Mouse (Mus musculus): ENCODE data around the gene Ap5m1. TPM values are rescaled to one million over a fixed set of nuclear protein-coding genes. Genes with fewer than 3 reads are reported as not detected.
"Not testable (repeated sequence)": the region's sequence is repeated elsewhere in the genome, so short reads cannot be mapped to it uniquely, and the experiment has no call there.

The Ap5m1 gene
- polyA plus RNA-seq, 1 experiment from 2014 or later: 26.4 TPM

- WGBS: 46% methylated on average over 1 of the region's 1 CpGs
- H3K4me3 ChIP-seq (replicated peaks; ENCODE audit: low read length); ATAC-seq (ENCODE audit: insufficient read depth, low FRiP score); H3K9ac ChIP-seq (ENCODE audit: low read length); H3K27ac ChIP-seq (ENCODE audit: low read length); H3K27me3 ChIP-seq (ENCODE audit: control insufficient read depth, insufficient read depth, low read length); H3K9me3 ChIP-seq (replicated peaks; ENCODE audit: control insufficient read depth, low read length); H3K4me2 ChIP-seq (ENCODE audit: low read depth, low read length); H3K36me3 ChIP-seq (ENCODE audit: control insufficient read depth, insufficient read depth, low read length); H3K4me1 ChIP-seq (ENCODE audit: control insufficient read depth, insufficient read depth, low read length): not testable (repeated sequence)
Measured at GRCm38 (mm10) chr14:49091755-49092154, 25.9 kb downstream of the Ap5m1 start.

GRCm38 (mm10) chr14:49118381-49118780, 52.5 kb downstream of the Ap5m1 start:
- Histone ChIP-seq H3K9ac (ENCODE audit: low read length) (no peak overlapping the region), H3K4me2 (ENCODE audit: low read depth, low read length) (no peak overlapping the region), H3K9me3 (replicated peaks; ENCODE audit: control insufficient read depth, low read length) (no peaks in the 10 kb centered on the region), H3K27ac (ENCODE audit: low read length) (no peak overlapping the region), H3K4me1 (ENCODE audit: control insufficient read depth, insufficient read depth, low read length) (no peaks in the 10 kb centered on the region), H3K36me3 (ENCODE audit: control insufficient read depth, insufficient read depth, low read length) (no peaks in the 10 kb centered on the region), H3K27me3 (ENCODE audit: control insufficient read depth, insufficient read depth, low read length) (no peaks in the 10 kb centered on the region), H3K4me3 (replicated peaks; ENCODE audit: low read length) (no peak overlapping the region)
- 10% methylated on average over 7 of the region's 7 CpGs for whole genome bisulfite sequencing
- ATAC-seq (ENCODE audit: insufficient read depth, low FRiP score): no peak

- no peaks in the 10 kb centered on the region for H3K27me3 ChIP-seq (ENCODE audit: control insufficient read depth, insufficient read depth, low read length)
- no peak overlapping the region for H3K27ac ChIP-seq (ENCODE audit: low read length)
- H3K9ac ChIP-seq (ENCODE audit: low read length): no peak overlapping the region
- no peak overlapping the region for H3K4me2 ChIP-seq (ENCODE audit: low read depth, low read length)
- 51% methylated on average over 9 of the region's 9 CpGs for WGBS
- H3K4me3 ChIP-seq (replicated peaks; ENCODE audit: low read length): no peak overlapping the region
- no peaks in the 10 kb centered on the region for H3K36me3 ChIP-seq (ENCODE audit: control insufficient read depth, insufficient read depth, low read length)
- no peaks in the 10 kb centered on the region for H3K4me1 ChIP-seq (ENCODE audit: control insufficient read depth, insufficient read depth, low read length)
- no peaks in the 10 kb centered on the region for H3K9me3 ChIP-seq (replicated peaks; ENCODE audit: control insufficient read depth, low read length)
- ATAC-seq (ENCODE audit: insufficient read depth, low FRiP score): no peak
Measured at GRCm38 (mm10) chr14:49121723-49122122, 55.8 kb downstream of the Ap5m1 start.

- Histone ChIP-seq H3K4me1 (ENCODE audit: control insufficient read depth, insufficient read depth, low read length) (no peaks in the 10 kb centered on the region), H3K4me3 (replicated peaks; ENCODE audit: low read length) (no peak overlapping the region), H3K27me3 (ENCODE audit: control insufficient read depth, insufficient read depth, low read length) (no peaks in the 10 kb centered on the region), H3K9ac (ENCODE audit: low read length) (no peak overlapping the region), H3K36me3 (ENCODE audit: control insufficient read depth, insufficient read depth, low read length) (no peaks in the 10 kb centered on the region), H3K27ac (ENCODE audit: low read length) (no peak overlapping the region), H3K4me2 (ENCODE audit: low read depth, low read length) (no peak overlapping the region), H3K9me3 (replicated peaks; ENCODE audit: control insufficient read depth, low read length) (no peaks in the 10 kb centered on the region)
- 75% methylated on average over 23 of the region's 23 CpGs for WGBS
- no peak for ATAC-seq (ENCODE audit: insufficient read depth, low FRiP score)
Measured at GRCm38 (mm10) chr14:49127162-49127779, 61.4 kb downstream of the Ap5m1 start.

- no peaks in the 10 kb centered on the region for H3K9me3 ChIP-seq (replicated peaks; ENCODE audit: control insufficient read depth, low read length)
- no peak overlapping the region for H3K4me2 ChIP-seq (ENCODE audit: low read depth, low read length)
- no peaks in the 10 kb centered on the region for H3K4me1 ChIP-seq (ENCODE audit: control insufficient read depth, insufficient read depth, low read length)
- H3K27ac ChIP-seq (ENCODE audit: low read length): no peak overlapping the region
- H3K9ac ChIP-seq (ENCODE audit: low read length): no peak overlapping the region
- H3K4me3 ChIP-seq (replicated peaks; ENCODE audit: low read length): no peak overlapping the region
- no peak for ATAC-seq (ENCODE audit: insufficient read depth, low FRiP score)
- H3K27me3 ChIP-seq (ENCODE audit: control insufficient read depth, insufficient read depth, low read length): no peaks in the 10 kb centered on the region
- H3K36me3 ChIP-seq (ENCODE audit: control insufficient read depth, insufficient read depth, low read length): no peaks in the 10 kb centered on the region
- 57% methylated on average over 10 of the region's 10 CpGs for WGBS
Measured at GRCm38 (mm10) chr14:49128544-49129263, 62.8 kb downstream of the Ap5m1 start.

GRCm38 (mm10) chr14:49132391-49132790, 66.5 kb downstream of the Ap5m1 start:
- no peak for ATAC-seq (ENCODE audit: insufficient read depth, low FRiP score)
- Histone ChIP-seq H3K4me3 (replicated peaks; ENCODE audit: low read length) (no peak overlapping the region), H3K27ac (ENCODE audit: low read length) (no peak overlapping the region), H3K4me1 (ENCODE audit: control insufficient read depth, insufficient read depth, low read length) (no peaks in the 10 kb centered on the region), H3K9ac (ENCODE audit: low read length) (no peak overlapping the region), H3K36me3 (ENCODE audit: control insufficient read depth, insufficient read depth, low read length) (no peaks in the 10 kb centered on the region), H3K9me3 (replicated peaks; ENCODE audit: control insufficient read depth, low read length) (no peaks in the 10 kb centered on the region), H3K4me2 (ENCODE audit: low read depth, low read length) (no peak overlapping the region), H3K27me3 (ENCODE audit: control insufficient read depth, insufficient read depth, low read length) (no peaks in the 10 kb centered on the region)
- WGBS: 88% methylated on average over 3 of the region's 3 CpGs

- no peak overlapping the region for H3K9ac ChIP-seq (ENCODE audit: low read length)
- H3K27me3 ChIP-seq (ENCODE audit: control insufficient read depth, insufficient read depth, low read length): no peaks in the 10 kb centered on the region
- H3K36me3 ChIP-seq (ENCODE audit: control insufficient read depth, insufficient read depth, low read length): no peaks in the 10 kb centered on the region
- no peaks in the 10 kb centered on the region for H3K4me1 ChIP-seq (ENCODE audit: control insufficient read depth, insufficient read depth, low read length)
- H3K4me3 ChIP-seq (replicated peaks; ENCODE audit: low read length): no peak overlapping the region
- no peaks in the 10 kb centered on the region for H3K9me3 ChIP-seq (replicated peaks; ENCODE audit: control insufficient read depth, low read length)
- H3K27ac ChIP-seq (ENCODE audit: low read length): no peak overlapping the region
- H3K4me2 ChIP-seq (ENCODE audit: low read depth, low read length): no peak overlapping the region
- 55% methylated on average over 1 of the region's 1 CpGs for WGBS
- ATAC-seq (ENCODE audit: insufficient read depth, low FRiP score): no peak
Measured at GRCm38 (mm10) chr14:49138171-49138570, 72.3 kb downstream of the Ap5m1 start.

- no peak for ATAC-seq (ENCODE audit: insufficient read depth, low FRiP score)
- no peak overlapping the region for H3K4me2 ChIP-seq (ENCODE audit: low read depth, low read length)
- H3K27ac ChIP-seq (ENCODE audit: low read length): no peak overlapping the region
- H3K4me1 ChIP-seq (ENCODE audit: control insufficient read depth, insufficient read depth, low read length): no peaks in the 10 kb centered on the region
- H3K9me3 ChIP-seq (replicated peaks; ENCODE audit: control insufficient read depth, low read length): no peaks in the 10 kb centered on the region
- no peak overlapping the region for H3K9ac ChIP-seq (ENCODE audit: low read length)
- no peak overlapping the region for H3K4me3 ChIP-seq (replicated peaks; ENCODE audit: low read length)
- no peaks in the 10 kb centered on the region for H3K27me3 ChIP-seq (ENCODE audit: control insufficient read depth, insufficient read depth, low read length)
- WGBS: 91% methylated on average over 7 of the region's 7 CpGs
- no peaks in the 10 kb centered on the region for H3K36me3 ChIP-seq (ENCODE audit: control insufficient read depth, insufficient read depth, low read length)
Measured at GRCm38 (mm10) chr14:49140756-49141155, 74.9 kb downstream of the Ap5m1 start.

Data from stomach, embryonic 16.5 days (tissue).